Mouse (Mus musculus) hindbrain, postnatal 0 days (tissue): ENCODE measurements at regions not wholly inside any gene's neighbourhood (a gene's known extent, or its start where the extent isn't known, plus 50 kb on each side); places are given as distances from the start of the nearest gene placed in this dataset.

Experiments used
- ATAC-seq: fragments of 200-750 bp; cut with Nextera tagmentation; 2 replicates; pipeline ENCODE4 v1.8.0; 2017; ENCODE audit warnings: mild to moderate bottlenecking, moderate TSS enrichment, moderate library complexity
- DNase-seq: peaks from one replicate; pipeline ENCODE4 v3.0.0-alpha.2; 2015; ENCODE audit warnings: low spot score
- H3K27ac ChIP-seq: fragments of 300-500 bp; sonication (generic); 2 replicates; pipeline ENCODE4 v1.5.1; 2014; ENCODE audit warnings: mild to moderate bottlenecking
- H3K27me3 ChIP-seq: fragments of 300-500 bp; sonication (generic); 2 replicates; pipeline ENCODE4 v1.6.1; 2014; ENCODE audit warnings: low read length, mixed read lengths; ENCODE audit not compliant: insufficient read depth
- H3K36me3 ChIP-seq: fragments of 300-500 bp; sonication (generic); 2 replicates; pipeline ENCODE4 v1.6.1; 2014; ENCODE audit warnings: low read length, mixed read lengths; ENCODE audit not compliant: insufficient read depth
- H3K4me1 ChIP-seq: fragments of 300-500 bp; sonication (generic); 2 replicates; pipeline ENCODE4 v1.6.1; 2014; ENCODE audit warnings: antibody characterized with exemption, low read length, mixed read lengths; ENCODE audit not compliant: insufficient read depth
- H3K4me2 ChIP-seq: fragments of 300-500 bp; sonication (generic); 2 replicates; pipeline ENCODE4 v1.6.1; 2014; ENCODE audit warnings: low read depth, mild to moderate bottlenecking, low read length, moderate library complexity, mixed read lengths
- H3K4me3 ChIP-seq: fragments of 300-500 bp; sonication (generic); 2 replicates; pipeline ENCODE4 v1.5.1; 2014; ENCODE audit warnings: low read length
- H3K9ac ChIP-seq: fragments of 300-500 bp; sonication (generic); replicated peaks from 2 replicates; pipeline ENCODE4 v1.6.1; 2014; ENCODE audit warnings: mild to moderate bottlenecking, low read length, moderate library complexity, mixed read lengths
- H3K9me3 ChIP-seq: fragments of 300-500 bp; sonication (generic); 2 replicates; pipeline ENCODE4 v1.6.1; 2016; ENCODE audit warnings: low read length, mixed read lengths
- CTCF ChIP-seq: IDR thresholded peaks from 2 replicates; pipeline ENCODE4 v1.5.1; 2016; ENCODE audit warnings: antibody characterized with exemption, control low read depth, low read depth
- WGBS: fragments of 180-500 bp; shearing (Covaris S2); extraction: QIAGEN DNeasy Blood & Tissue Kit; methylation state at CpG from one replicate; pipeline ENCODE4 v1.1.7; 2014; 5-methylcytosine and 5-hydroxymethylcytosine counted together

DNA sequence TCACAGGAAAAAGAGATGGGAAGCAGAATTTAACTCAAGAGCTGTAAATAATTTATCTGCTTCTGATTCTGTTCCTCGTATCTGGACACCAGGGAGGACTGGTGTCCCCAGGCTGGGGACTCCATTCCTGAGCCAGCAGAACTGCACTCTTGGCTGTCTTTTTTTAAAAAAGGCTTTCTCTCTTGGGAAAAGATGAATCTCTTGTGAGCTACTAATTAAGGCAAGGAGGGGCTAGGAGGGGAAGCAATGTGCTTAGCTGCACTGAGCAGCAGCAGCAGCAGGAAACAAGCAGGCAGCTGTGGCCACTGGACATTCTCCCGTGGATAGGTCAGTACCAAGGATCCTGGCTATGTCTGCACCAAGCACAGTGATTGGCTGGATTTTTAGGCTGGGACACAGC lies 152.1 kb downstream of the Rybp start:
- no peak for TF ChIP-seq CTCF
- no peak for DNase-seq
- WGBS: 46% methylated on average over 2 of the region's 2 CpGs
- Histone ChIP-seq H3K36me3 (no peaks in the 10 kb centered on the region), H3K4me3 (no peak overlapping the region), H3K9ac (no peak overlapping the region), H3K9me3 (no peaks in the 10 kb centered on the region), H3K27ac (no peak overlapping the region), H3K27me3 (0 out of 2 replicates have a peak, but pooled peaks cover 11% of the 10 kb centered on the region), H3K4me2 (no peak overlapping the region), H3K4me1 (0 out of 2 replicates have a peak, but pooled peaks cover 2% of the 10 kb centered on the region)
- ATAC-seq: no peak

DNA sequence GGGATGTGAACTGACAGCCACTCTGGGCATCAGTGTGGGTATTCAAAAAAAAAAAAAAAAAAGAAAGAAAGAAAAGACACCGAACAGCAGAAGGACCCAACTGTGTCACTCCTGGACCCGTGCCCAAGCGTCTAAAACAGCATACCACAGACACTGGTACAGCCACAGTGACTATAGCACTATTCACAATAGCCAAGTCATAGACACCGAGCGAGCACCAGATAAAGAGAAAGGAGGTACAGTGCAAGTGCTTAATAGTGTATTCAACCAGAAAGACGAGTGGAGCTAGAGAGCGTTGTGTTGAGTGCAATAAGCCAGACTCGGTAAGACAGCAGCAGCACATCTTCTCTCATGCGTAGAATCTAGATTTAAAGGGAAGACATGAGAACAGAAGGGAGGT lies 153.3 kb downstream of the Rybp start:
- H3K4me3 ChIP-seq: no peak overlapping the region
- TF ChIP-seq CTCF: peak; percentile 14; the same call in 1 of the 2 replicates
- H3K27ac ChIP-seq: no peak overlapping the region
- 0 out of 2 replicates have a peak, but pooled peaks have one; percentile 51 for ATAC-seq
- H3K36me3 ChIP-seq: no peaks in the 10 kb centered on the region
- WGBS: 26% methylated on average over 9 of the region's 9 CpGs
- DNase-seq: peak; percentile 38
- H3K9ac ChIP-seq: no peak overlapping the region
- H3K4me2 ChIP-seq: no peak overlapping the region
- no peaks in the 10 kb centered on the region for H3K4me1 ChIP-seq
- peaks cover 15% of the 10 kb centered on the region; the same call in 1 of the 2 replicates for H3K27me3 ChIP-seq
- H3K9me3 ChIP-seq: no peaks in the 10 kb centered on the region

DNA sequence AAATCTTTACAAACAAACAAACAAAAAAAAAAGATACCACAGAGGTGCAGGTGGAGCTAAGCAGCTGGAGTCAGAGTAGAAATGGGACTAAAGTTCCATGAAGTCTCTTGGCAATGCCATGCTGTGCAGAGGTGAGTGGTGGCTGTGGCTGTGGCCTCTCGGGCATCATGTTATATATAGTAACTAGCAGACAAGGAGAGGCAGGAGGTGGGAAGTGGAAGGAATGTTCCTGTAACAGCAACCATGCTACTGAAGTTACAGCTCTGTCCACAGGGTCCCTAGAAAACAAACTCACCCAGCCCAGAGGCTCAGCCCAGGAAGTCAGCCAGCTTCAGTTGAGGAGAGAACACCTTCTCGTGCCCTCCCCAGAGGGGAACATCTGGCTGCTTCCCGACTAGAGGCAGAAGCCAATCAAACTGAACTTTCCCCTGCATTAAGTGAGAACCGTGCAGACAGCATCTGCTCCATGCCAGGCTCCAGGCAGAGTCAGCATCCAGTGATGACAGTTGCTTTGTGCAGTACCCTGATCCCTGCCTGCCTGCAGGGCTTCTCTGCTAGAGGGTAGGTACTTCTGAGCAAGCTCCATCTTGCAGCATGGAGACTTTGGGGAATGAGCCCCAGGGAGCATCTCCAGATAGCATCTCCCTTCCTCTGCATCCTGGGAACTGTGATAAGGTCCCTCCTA lies 154.2 kb downstream of the Rybp start:
- DNase-seq (no peak), ATAC-seq (no peak)
- Histone ChIP-seq H3K36me3 (no peaks in the 10 kb centered on the region), H3K9me3 (no peaks in the 10 kb centered on the region), H3K27ac (no peak overlapping the region), H3K4me3 (no peak overlapping the region), H3K4me1 (no peaks in the 10 kb centered on the region), H3K9ac (no peak overlapping the region), H3K27me3 (peaks cover 15% of the 10 kb centered on the region; the same call in 1 of the 2 replicates), H3K4me2 (no peak overlapping the region)
- TF ChIP-seq CTCF: no peak
- 26% methylated on average over 4 of the region's 4 CpGs for WGBS

DNA sequence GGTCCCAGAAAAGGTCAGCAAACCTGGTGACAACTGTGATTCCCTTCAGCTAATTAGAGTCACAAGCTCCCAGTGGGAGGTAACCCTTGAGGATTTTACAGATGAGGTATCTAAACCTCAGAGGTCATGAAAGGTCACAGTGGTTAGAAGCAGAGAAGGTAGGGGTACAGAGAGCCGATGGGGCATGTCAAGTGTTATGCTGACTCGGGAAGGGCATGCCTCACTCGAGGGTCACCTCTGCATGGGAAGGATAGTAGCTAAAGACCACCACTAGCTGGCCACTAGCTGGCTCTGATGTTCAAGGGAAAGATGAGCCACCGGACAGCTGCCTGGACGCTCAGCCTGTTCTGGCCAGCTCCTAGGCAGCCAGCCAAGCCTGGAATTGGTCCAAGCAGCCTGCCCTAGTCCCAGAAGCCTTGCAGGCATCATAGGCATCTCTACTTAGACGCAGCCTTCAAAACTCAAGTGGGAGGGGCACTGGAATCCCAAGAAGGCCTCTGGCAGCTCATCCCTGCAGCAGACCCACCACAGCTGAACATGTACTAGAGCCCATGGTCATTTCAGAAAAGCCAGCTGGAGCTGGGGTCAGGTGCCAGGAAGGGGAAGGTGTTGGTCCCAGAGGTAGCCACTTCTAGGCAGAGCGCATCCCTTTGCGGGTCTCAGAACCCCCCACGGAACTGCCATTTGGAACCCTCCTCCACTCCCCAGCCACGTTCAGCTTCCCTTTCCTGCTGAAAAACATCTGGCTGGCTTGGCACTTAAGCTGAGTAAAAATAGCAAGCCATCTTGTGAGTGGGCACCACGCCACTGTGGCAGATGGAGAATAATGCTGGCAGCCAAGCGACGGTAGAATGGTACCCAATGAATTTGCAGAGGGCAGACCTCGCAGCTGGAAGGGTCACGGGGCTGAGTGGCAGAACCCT lies 159.8 kb downstream of the Rybp start:
- no peaks in the 10 kb centered on the region for H3K36me3 ChIP-seq
- no peak overlapping the region for H3K4me3 ChIP-seq
- H3K4me1 ChIP-seq: peaks cover 8% of the 10 kb centered on the region; the same call in 1 of the 2 replicates
- DNase-seq (peak; percentile 92), ATAC-seq (peak; percentile 87)
- no peak overlapping the region for H3K4me2 ChIP-seq
- H3K9ac ChIP-seq: no peak overlapping the region
- H3K27me3 ChIP-seq: peaks cover 24% of the 10 kb centered on the region; the same call in 1 of the 2 replicates
- WGBS: 25% methylated on average over 15 of the region's 15 CpGs
- peak; percentile 65 for TF ChIP-seq CTCF
- H3K9me3 ChIP-seq: no peaks in the 10 kb centered on the region
- H3K27ac ChIP-seq: no peak overlapping the region

DNA sequence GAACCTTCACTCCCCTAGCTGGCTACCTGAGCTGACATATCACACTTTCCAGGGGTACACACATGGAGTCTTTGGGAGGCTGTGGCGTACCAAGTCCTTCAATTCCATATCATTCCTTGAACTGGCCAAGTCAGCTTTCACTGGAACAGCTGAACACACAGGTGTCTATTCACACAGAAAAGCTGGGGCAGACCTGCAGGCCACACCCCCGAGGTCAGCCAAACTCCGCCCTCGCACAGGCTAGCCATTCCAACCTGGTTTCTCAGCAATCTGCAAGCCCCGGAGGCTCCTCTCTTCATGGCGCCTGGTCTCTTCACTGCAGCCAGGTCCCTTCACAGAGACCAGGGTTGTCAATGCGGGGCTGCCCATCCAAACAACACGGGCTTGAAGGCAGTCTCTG lies 160.5 kb downstream of the Rybp start:
- Histone ChIP-seq H3K9ac (no peak overlapping the region), H3K4me3 (no peak overlapping the region), H3K27me3 (peaks cover 24% of the 10 kb centered on the region; the same call in 1 of the 2 replicates), H3K9me3 (no peaks in the 10 kb centered on the region), H3K4me1 (peaks cover 8% of the 10 kb centered on the region; the same call in 1 of the 2 replicates), H3K27ac (no peak overlapping the region), H3K4me2 (no peak overlapping the region), H3K36me3 (no peaks in the 10 kb centered on the region)
- ATAC-seq (no peak), DNase-seq (no peak)
- WGBS: 47% methylated on average over 8 of the region's 8 CpGs
- no peak for TF ChIP-seq CTCF

DNA sequence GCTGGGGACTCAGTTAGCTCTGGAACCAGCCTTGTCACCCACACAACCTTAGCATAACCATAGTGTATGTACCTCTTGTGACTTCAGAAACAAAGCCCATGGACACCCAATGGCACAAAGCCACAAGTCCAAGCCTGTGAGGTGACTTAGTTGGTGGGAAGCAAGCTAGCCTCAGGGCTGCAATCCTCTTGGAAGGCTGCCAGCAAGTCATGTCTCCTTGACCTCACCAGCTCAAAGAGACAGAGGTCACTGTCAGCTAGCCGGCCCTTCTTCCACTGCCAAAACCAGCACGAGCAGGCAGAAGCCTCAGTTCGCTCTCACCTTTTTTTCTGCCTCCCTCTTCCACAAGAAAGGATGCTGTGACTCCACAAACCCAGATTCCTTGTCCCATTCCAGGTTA lies 161.0 kb downstream of the Rybp start:
- Histone ChIP-seq H3K9me3 (no peaks in the 10 kb centered on the region), H3K27ac (no peak overlapping the region), H3K9ac (no peak overlapping the region), H3K4me1 (peaks cover 8% of the 10 kb centered on the region; the same call in 1 of the 2 replicates), H3K27me3 (peaks cover 24% of the 10 kb centered on the region; the same call in 1 of the 2 replicates), H3K4me3 (no peak overlapping the region), H3K4me2 (no peak overlapping the region), H3K36me3 (no peaks in the 10 kb centered on the region)
- WGBS: 75% methylated on average over 3 of the region's 3 CpGs
- no peak for TF ChIP-seq CTCF
- ATAC-seq (no peak), DNase-seq (no peak)
